Mouse (Mus musculus) MEL-GATA-1-ER (cell line): ENCODE results near the gene Prr23a1.
"Not testable (repeated sequence)": the region's sequence is repeated elsewhere in the genome, so short reads cannot be mapped to it uniquely, and the experiment has no call there.

Experiments used
- DNase-seq: peaks from one replicate; pipeline ENCODE4 v3.0.0-alpha.2; 2012; ENCODE audit warnings: low read depth; ENCODE audit errors: extremely low read depth

Gene Prr23a1

DNA sequence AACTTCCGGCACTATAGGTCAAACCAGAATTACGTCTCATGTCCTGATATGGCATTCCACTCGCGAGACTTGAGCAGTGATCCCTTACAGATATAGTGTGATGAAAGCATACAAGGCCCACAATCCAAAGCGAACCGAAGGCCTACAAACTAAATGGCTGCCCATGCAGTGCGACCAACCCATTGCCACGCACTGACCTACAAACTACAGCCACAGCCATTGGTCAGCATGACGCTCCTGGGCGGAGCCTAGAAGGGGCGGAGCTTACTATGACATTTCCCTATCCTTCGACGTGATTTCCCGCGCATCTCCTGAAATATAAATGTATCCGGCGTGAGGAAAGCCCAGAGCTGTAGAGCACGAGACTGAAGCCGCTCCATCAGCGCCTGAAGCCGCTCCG is at the start of gene Prr23a1:
Prr23a1 (plus strand) TSS at position 387 of the 400 bp plus-strand sequence.
- DNase-seq: no peak

GRCm38 (mm10) chr9:98799021-98799420 is 43.3 kb upstream of the Prr23a1 start:
- DNase-seq: no peak

GRCm38 (mm10) chr9:98803971-98804370 is 38.3 kb upstream of the Prr23a1 start:
- DNase-seq: no peak

DNA sequence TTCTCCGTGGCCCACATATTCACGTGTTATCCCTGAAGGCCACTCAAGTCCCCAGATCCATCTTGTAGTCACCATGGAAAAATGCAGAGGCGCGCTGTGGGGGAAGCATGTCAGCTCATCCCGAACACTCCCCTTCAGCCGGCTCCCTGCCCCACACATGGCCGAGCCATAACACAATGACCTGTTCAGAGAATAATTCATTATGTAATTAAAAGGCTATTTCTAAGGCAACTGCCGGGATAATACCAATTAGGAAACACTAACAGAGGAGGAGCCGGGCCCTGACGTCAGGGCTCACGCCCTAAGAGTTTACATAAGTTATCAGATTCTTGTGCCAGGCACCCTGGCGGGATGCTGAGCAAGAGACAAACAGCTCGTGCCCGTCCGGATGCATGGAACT is 36.8 kb upstream of the Prr23a1 start:
- DNase-seq: no peak

GRCm38 (mm10) chr9:98805934-98806333 is 36.4 kb upstream of the Prr23a1 start:
- DNase-seq: no peak

DNA sequence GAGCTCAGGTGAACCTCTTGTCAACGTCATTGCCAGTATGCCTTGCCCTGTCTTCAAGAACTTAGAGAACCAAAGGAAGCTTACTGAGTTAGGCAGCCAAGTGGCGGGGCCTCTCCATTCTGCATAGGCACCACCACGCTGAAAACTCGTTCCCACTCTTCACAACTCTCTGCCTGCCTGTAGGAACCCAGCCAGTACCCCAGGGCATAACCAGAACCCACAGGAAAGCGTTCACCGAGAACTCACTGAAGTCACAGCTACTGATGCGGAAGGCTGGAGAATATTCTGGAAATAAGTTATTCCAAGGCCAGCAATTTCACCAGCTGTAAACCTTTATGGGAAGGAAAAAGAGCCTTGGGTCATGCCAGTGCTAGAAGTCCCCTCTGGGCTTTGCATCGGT is 34.7 kb upstream of the Prr23a1 start:
- no peak for DNase-seq

- DNase-seq: not testable (repeated sequence)
These were observed 32.8 kb upstream of the Prr23a1 start for GRCm38 (mm10) chr9:98809526-98809925.

DNA sequence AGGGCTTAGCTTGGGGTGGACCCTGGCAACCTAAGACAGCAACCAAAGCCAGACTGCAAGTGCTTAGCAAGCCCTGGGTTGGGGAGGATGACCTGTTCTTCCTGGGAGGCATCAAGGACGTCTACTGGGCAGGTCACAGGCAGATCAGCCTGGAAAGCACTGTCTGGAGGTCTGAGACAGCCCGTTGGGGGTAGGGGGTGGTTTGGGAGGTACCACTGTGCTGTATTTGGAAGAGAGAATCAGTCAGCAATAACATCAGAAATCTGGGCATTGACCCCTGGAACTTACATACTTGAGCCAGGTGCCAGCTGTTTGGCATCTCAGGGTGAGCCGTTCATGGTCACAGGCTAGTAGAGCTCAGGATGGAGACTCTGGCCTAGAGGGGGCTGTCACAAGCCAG is 26.2 kb upstream of the Prr23a1 start:
- DNase-seq: no peak

GRCm38 (mm10) chr9:98817592-98817991 is 24.7 kb upstream of the Prr23a1 start:
- DNase-seq: no peak

- DNase-seq: no peak
These were observed 23.3 kb upstream of the Prr23a1 start for GRCm38 (mm10) chr9:98818971-98819370.

DNA sequence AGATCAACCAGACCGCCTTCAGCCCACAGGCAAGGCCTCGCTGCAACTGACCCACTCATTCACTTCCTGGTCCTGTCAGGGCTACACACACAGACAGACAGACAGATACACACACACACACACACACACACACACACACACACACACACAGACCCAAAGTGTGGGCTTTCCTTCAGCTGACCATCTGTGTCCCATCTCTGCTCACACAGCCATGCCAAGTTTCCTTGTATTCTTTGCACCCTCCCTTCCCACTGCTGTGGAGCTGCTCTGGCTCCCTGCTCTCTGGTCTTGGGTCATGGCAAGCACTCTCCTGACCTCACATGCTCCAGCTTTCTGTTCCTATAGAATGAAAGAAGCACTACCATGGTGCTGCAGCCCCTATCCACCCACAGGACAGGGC is 22.8 kb upstream of the Prr23a1 start:
- no peak for DNase-seq

DNA sequence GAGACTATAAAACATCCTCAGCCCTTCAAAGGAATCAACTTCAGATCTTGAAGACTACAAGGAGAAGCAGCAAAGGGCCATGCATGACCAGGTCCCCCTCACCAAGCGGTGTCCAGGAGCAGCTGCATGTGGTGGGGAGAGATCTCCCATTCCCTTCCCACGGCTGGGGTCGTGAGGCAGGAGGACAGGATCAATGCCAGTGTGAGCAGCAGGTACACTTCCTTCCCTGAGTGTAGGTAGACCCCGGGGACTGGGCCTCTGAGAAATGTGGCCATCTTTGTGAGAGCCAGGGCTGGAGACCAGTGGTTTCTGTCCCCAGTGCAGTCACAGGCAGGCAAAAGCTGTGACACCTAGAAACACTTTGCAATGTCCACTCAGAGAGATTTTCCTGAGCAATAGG is 21.8 kb upstream of the Prr23a1 start:
- no peak for DNase-seq

GRCm38 (mm10) chr9:98821067-98821466 is 21.2 kb upstream of the Prr23a1 start:
- no peak for DNase-seq

DNA sequence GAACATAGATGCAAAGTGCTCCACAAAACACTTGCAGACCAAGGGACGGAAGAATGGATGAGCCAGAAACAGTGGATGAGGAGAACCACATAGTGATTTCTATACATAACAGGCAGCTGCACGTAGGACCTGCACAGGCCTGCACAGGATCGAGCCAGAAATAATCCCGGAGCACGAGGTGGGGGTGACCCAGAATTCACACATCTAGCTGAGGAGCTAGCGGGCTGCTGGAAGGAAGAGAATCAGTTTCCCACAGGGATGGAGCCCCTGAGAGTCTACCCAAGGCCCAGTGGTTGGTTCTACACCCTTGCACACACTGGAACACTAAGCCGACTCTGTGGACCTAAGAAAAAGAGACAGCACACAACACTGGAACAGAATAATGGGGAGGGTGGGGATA is 18.5 kb upstream of the Prr23a1 start:
- no peak for DNase-seq

DNA sequence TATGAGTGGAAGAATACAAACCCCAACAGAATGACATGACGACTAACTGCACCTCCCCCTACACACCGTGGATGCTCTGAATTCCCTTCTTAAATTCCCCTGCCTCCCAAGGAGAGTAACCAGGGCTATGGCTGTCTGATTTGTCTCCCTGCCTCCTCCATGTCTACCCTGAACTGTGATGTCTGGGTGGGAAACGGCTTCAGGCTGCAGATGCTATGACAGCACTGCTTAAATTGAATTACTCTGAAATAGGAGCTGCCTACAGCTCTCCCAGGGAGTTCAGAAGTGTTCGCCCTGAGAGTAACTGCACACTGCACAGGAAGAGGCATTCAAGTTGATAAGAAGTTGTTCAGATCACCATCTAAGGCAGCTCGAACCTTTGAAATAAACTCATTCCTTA is 12.8 kb upstream of the Prr23a1 start:
- no peak for DNase-seq

DNA sequence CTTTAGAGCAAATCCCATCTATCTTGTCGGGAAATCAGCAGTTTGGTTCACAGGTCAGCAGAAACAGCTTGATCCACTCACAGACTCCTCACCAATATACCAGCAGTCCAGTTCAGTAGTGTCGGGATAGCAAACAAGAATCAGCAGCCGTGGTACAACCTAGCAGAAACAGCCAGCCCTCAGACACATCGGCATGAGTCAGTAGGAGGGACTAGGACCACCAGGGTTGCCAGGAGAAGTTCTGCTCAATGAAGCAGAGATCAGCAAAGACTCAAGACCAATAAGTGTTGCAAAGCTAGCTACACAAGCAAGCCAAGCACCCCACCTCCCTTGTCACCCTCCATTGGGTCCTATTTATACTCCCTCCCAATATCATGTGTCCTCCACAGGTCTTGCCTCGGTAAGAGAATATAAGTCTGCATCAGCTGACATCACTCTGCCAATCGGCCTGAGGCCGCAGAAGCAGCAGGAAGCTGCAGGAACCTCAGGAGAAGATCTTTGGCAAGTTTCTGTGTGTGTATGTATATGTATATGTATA is 4.7 kb upstream of the Prr23a1 start:
- no peak for DNase-seq

- no peak for DNase-seq
These were observed 13.9 kb downstream of the Prr23a1 start, which contains the start of gene Prr23a2 for GRCm38 (mm10) chr9:98856210-98856609. Prr23a2 (plus strand) TSS chr9:98856494.

DNA sequence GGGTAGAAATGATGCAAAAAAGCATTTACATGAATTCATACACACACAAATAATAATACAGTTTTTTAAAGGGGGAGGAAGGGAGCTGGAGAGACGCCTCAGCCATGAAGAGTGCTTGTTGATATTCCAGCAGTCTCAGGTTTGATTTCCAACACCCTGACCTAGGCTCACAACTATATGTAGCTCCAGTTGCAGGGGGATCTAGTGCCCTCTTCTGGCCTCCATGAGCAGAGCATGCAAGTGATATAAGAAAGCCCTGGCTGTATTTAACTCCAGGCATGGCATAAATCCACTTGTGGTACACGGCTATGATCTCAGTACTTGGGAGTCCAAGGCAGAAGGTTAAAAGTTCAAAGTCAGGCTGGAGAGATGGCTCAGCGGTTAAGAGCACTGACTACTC is 21.2 kb downstream of the Prr23a1 start:
- DNase-seq: no peak

GRCm38 (mm10) chr9:98864571-98864970 is 22.3 kb downstream of the Prr23a1 start, which contains the start of gene Prr23a3:
Prr23a3 (plus strand) TSS chr9:98864767.
- DNase-seq: no peak
